8 mouse cellular contexts compared by ENCODE assay signal in genomic region chr10:81232580-81233225, GRCm38 (mm10). TPM values are rescaled to one million over a fixed set of nuclear protein-coding genes. Genes with fewer than 3 reads are reported as not detected.
DNase-seq lines count a peak whose midpoint lies in the region; ATAC-seq and TF ChIP-seq lines count a peak whose summit lies in the region.

TSS of gene Zfr2 (plus strand) at chr10:81233155.

- peak; percentile 96 for DNase-seq in MEL (ENCODE audit: low read depth, low spot score)
- peak; percentile 95 to 96 for DNase-seq in cerebellum, adult 2 months
- peak; percentile 90 for DNase-seq in forebrain, postnatal 0 days
- DNase-seq in heart, postnatal 4 days = peak; percentile 92
- DNase-seq in layer of hippocampus, adult 8-10 months (ENCODE audit: low spot score in 2 of 2) = peak; percentile 89 to 92
- DNase-seq in ovary, adult 18-20 months (ENCODE audit: low spot score) = peak; percentile 84
- peak; percentile 92 for DNase-seq in thymus, postnatal 0 days (ENCODE audit: low spot score)

- peak within 1 kb of the TSS; percentile 73 for H3K4me2 ChIP-seq in forebrain, postnatal 0 days (ENCODE audit: low read depth)
- H3K4me2 ChIP-seq in lung, embryonic 15.5 days = peak within 1 kb of the TSS; percentile 75

- peak; percentile 55 to 76 for TF ChIP-seq POLR2A in MEL (IDR thresholded peaks at IDR 0.05; ENCODE audit: control insufficient read depth in 1 of 2, insufficient read depth in 1 of 2, low read depth in 1 of 2, low read length in 2 of 2, poor library complexity in 1 of 2)
- TF ChIP-seq POLR2A in cerebellum, adult 2 months (IDR thresholded peaks at IDR 0.05; ENCODE audit: borderline replicate concordance, insufficient read depth, low read length) = peak; percentile 82

- peak within 1 kb of the TSS; percentile 66 for H3K9ac ChIP-seq in MEL (ENCODE audit: control insufficient read depth, low read depth, low read length, poor library complexity, severe bottlenecking)
- H3K9ac ChIP-seq in forebrain, postnatal 0 days = peak within 1 kb of the TSS; percentile 81
- peak within 1 kb of the TSS; percentile 62 for H3K9ac ChIP-seq in lung, embryonic 15.5 days

- TF ChIP-seq RAD21 in MEL (IDR thresholded peaks at IDR 0.05; ENCODE audit: low read depth, low read length) = no peak

- H3K4me1 ChIP-seq in MEL (ENCODE audit: control insufficient read depth in 1 of 2, insufficient read depth in 2 of 2, low read length in 2 of 2) = peaks cover 0 to 12% of the 10 kb centered on the region in 2 experiments; a peak in 2 of 4 replicates
- H3K4me1 ChIP-seq in cerebellum, adult 2 months (ENCODE audit: control insufficient read depth, insufficient read depth, low read length) = peaks cover 18% of the 10 kb centered on the region; the same call in 1 of the 2 replicates
- H3K4me1 ChIP-seq in forebrain, postnatal 0 days (ENCODE audit: insufficient read depth) = peaks cover 17% of the 10 kb centered on the region
- H3K4me1 ChIP-seq in lung, embryonic 15.5 days = peaks cover 12% of the 10 kb centered on the region

- WGBS in cerebellum, adult 2 months = 8% methylated on average over 29 of the region's 29 CpGs
- 15% methylated on average over 29 of the region's 29 CpGs for WGBS in forebrain, postnatal 0 days
- WGBS in lung, embryonic 15.5 days = 5% methylated on average over 29 of the region's 29 CpGs

- H3K36me3 ChIP-seq in MEL (ENCODE audit: control insufficient read depth in 1 of 2, insufficient read depth in 2 of 2, low read length in 2 of 2) = peaks cover 0 to 7% of the 10 kb centered on the region in 2 experiments; a peak in 2 of 4 replicates
- 0 out of 2 replicates have a peak, but pooled peaks cover 2% of the 10 kb centered on the region for H3K36me3 ChIP-seq in forebrain, postnatal 0 days (ENCODE audit: insufficient read depth)
- no peaks in the 10 kb centered on the region for H3K36me3 ChIP-seq in lung, embryonic 15.5 days

- no peaks in the 10 kb centered on the region for H3K79me2 ChIP-seq in MEL (ENCODE audit: control insufficient read depth, insufficient read depth, low read length, poor library complexity)

- peak; percentile 72 for ATAC-seq in forebrain, postnatal 0 days
- peak; percentile 79 for ATAC-seq in lung, embryonic 15.5 days (ENCODE audit: borderline replicate concordance, extremely low read depth, low FRiP score, low TSS enrichment)

- H3K9me3 ChIP-seq in MEL (replicated peaks; ENCODE audit: insufficient read depth, low read length) = no peaks in the 10 kb centered on the region
- no peaks in the 10 kb centered on the region for H3K9me3 ChIP-seq in forebrain, postnatal 0 days (ENCODE audit: low read length)
- H3K9me3 ChIP-seq in lung, embryonic 15.5 days = no peaks in the 10 kb centered on the region

- TF ChIP-seq CTCF in MEL (IDR thresholded peaks at IDR 0.05 in 2 of 3, conservative IDR thresholded peaks at IDR 0.05 in 1 of 3; ENCODE audit: control insufficient read depth in 1 of 3, insufficient read depth in 1 of 3, low read depth in 2 of 3, low read length in 3 of 3, poor library complexity in 1 of 3, severe bottlenecking in 1 of 3) = no peak
- no peak for TF ChIP-seq CTCF in cerebellum, adult 2 months (IDR thresholded peaks at IDR 0.05; ENCODE audit: borderline replicate concordance, insufficient read depth, low read depth, low read length)
- TF ChIP-seq CTCF in forebrain, postnatal 0 days (IDR thresholded peaks at IDR 0.05; ENCODE audit: low read depth) = no peak

- peak within 1 kb of the TSS; percentile 13; the same call in 1 of the 2 replicates for H3K27ac ChIP-seq in MEL (ENCODE audit: control insufficient read depth, low read depth, low read length)
- H3K27ac ChIP-seq in cerebellum, adult 2 months (ENCODE audit: insufficient read depth, low read length) = peak within 1 kb of the TSS; percentile 17; the same call in 1 of the 2 replicates
- peak within 1 kb of the TSS; percentile 62 for H3K27ac ChIP-seq in forebrain, postnatal 0 days (ENCODE audit: low read depth, low read length)
- peak within 1 kb of the TSS; percentile 38; the same call in 1 of the 2 replicates for H3K27ac ChIP-seq in lung, embryonic 15.5 days

- TF ChIP-seq EP300 in MEL (IDR thresholded peaks at IDR 0.05; ENCODE audit: low read depth in 1 of 2, low read length in 2 of 2) = no peak

- peak within 1 kb of the TSS; percentile 58 to 79 for H3K4me3 ChIP-seq in MEL (ENCODE audit: control insufficient read depth in 1 of 2, insufficient read depth in 1 of 2, low read depth in 2 of 2, low read length in 2 of 2)
- peak within 1 kb of the TSS; percentile 85 for H3K4me3 ChIP-seq in cerebellum, adult 2 months (replicated peaks; ENCODE audit: insufficient read depth, low read depth, low read length)
- H3K4me3 ChIP-seq in forebrain, postnatal 0 days (ENCODE audit: low read depth, low read length) = peak within 1 kb of the TSS; percentile 72
- H3K4me3 ChIP-seq in lung, embryonic 15.5 days = peak within 1 kb of the TSS; percentile 66

- peaks cover 6 to 9% of the 10 kb centered on the region in 2 experiments for H3K27me3 ChIP-seq in MEL (ENCODE audit: control insufficient read depth in 1 of 2, insufficient read depth in 2 of 2, low read length in 2 of 2)
- no peaks in the 10 kb centered on the region for H3K27me3 ChIP-seq in cerebellum, adult 2 months (ENCODE audit: control insufficient read depth, insufficient read depth, low read length)
- H3K27me3 ChIP-seq in forebrain, postnatal 0 days (ENCODE audit: insufficient read depth, low read length) = no peaks in the 10 kb centered on the region
- peaks cover 41% of the 10 kb centered on the region for H3K27me3 ChIP-seq in lung, embryonic 15.5 days

TF ChIP-seq in MEL, 35 proteins besides CTCF, POLR2A, EP300 and RAD21:
- TF ChIP-seq TBP (IDR thresholded peaks at IDR 0.05; ENCODE audit: low read depth, low read length) (0 out of 2 replicates have a peak, but pooled peaks have one; percentile 26), USF1 (IDR thresholded peaks at IDR 0.05; ENCODE audit: low read depth, low read length) (peak; percentile 88), RCOR1 (IDR thresholded peaks at IDR 0.05; ENCODE audit: low read depth, low read length) (no peak), MXI1 (IDR thresholded peaks at IDR 0.05; ENCODE audit: low read depth, low read length) (peak; percentile 96), USF2 (IDR thresholded peaks at IDR 0.05; ENCODE audit: borderline replicate concordance in 1 of 2, insufficient read depth in 1 of 2, low read depth in 1 of 2, low read length in 2 of 2) (peak in 1 of 2 experiments; percentile 66; a peak in 2 of 4 replicates), POLR2AphosphoS5 (IDR thresholded peaks at IDR 0.05; ENCODE audit: borderline replicate concordance, low read depth, low read length) (no peak), MYC (IDR thresholded peaks at IDR 0.05; ENCODE audit: low read depth, low read length) (peak; percentile 97), TCF12 (IDR thresholded peaks at IDR 0.05; ENCODE audit: low read depth, low read length) (no peak), MAX (IDR thresholded peaks at IDR 0.05; ENCODE audit: low read length) (peak; percentile 95), ETS1 (IDR thresholded peaks at IDR 0.05; ENCODE audit: low read depth, low read length) (no peak), HCFC1 (IDR thresholded peaks at IDR 0.05; ENCODE audit: low read depth, low read length) (peak; percentile 60), JUND (IDR thresholded peaks at IDR 0.05; ENCODE audit: low read depth, low read length) (no peak), GABPA (IDR thresholded peaks at IDR 0.05; ENCODE audit: low read depth, low read length) (no peak), GATA1 (IDR thresholded peaks at IDR 0.05; ENCODE audit: low read depth, low read length) (no peak), POLR2AphosphoS2 (IDR thresholded peaks at IDR 0.05; ENCODE audit: low read length) (0 out of 2 replicates have a peak, but pooled peaks have one; percentile 42), KAT2A (conservative IDR thresholded peaks at IDR 0.05; ENCODE audit: low read depth, low read length) (no peak), ZMIZ1 (IDR thresholded peaks at IDR 0.05; ENCODE audit: low read depth, low read length) (peak; percentile 59; the same call in 1 of the 2 replicates), MYB (IDR thresholded peaks at IDR 0.05; ENCODE audit: low read depth, low read length) (no peak), NELFE (IDR thresholded peaks at IDR 0.05; ENCODE audit: low read depth, low read length) (peak; percentile 61), SIN3A (IDR thresholded peaks at IDR 0.05; ENCODE audit: low read length) (peak; percentile 79), BHLHE40 (IDR thresholded peaks at IDR 0.05; ENCODE audit: borderline replicate concordance, low read depth, low read length) (peak; percentile 73; the same call in 1 of the 2 replicates)

RNA-seq across cellular contexts. Expression of gene Zfr2, which starts in this region (rescaled TPM):
- 0.39 and 0.81 TPM in 2 replicates for total RNA-seq in MEL (2012; rRNA removed)
- 1 to 10 TPM in 1 of 2 experiments, not detected in 1; 1.4 TPM for polyA plus RNA-seq in MEL (2012; ENCODE audit: insufficient read depth in 1 of 2, insufficient read length in 2 of 2, low read depth in 1 of 2, low replicate concordance in 2 of 2, missing spikeins in 1 of 2)
- polyA plus RNA-seq in cerebellum, adult 2 months (2012; rRNA removed) = 77.6 and 79.6 TPM in 2 replicates
- 51.0 and 52.1 TPM in 2 replicates for total RNA-seq in forebrain, postnatal 0 days (2014; rRNA removed)
- 13.0 and 18.7 TPM in 2 replicates for polyA plus RNA-seq in forebrain, postnatal 0 days (2015; fragmentation: Nextera tagmentation; extraction: Ambion mirVana)
- total RNA-seq in heart, postnatal 4 days (2021) = 1 to 10 TPM; 4.2 to 5.5 TPM
- 10 to 100 TPM; 59.3 to 81.0 (median 65.3) TPM for total RNA-seq in layer of hippocampus, adult 8-10 months (2022)
- polyA plus RNA-seq in lung, embryonic 15.5 days (2015; fragmentation: Nextera tagmentation; extraction: Ambion mirVana) = 5.3 and 5.4 TPM in 2 replicates
- 0.81 and 1.7 TPM in 2 replicates for polyA plus RNA-seq in thymus, postnatal 0 days (2015; fragmentation: Nextera tagmentation; extraction: Ambion mirVana)

Comparison
In these comparisons a context has a peak if more than half of its experiments do, and no peak if none do; other contexts are left out.
1. Peak in every context shown above with its lines: DNase-seq, ATAC-seq, H3K4me3 ChIP-seq and H3K27ac ChIP-seq.